Mouse (Mus musculus): Measurements from ENCODE around the gene Ccdc65. TPM values are rescaled to one million over a fixed set of nuclear protein-coding genes. Genes with fewer than 3 reads are reported as not detected.

Gene Ccdc65
- polyA plus RNA-seq, 1 experiment from 2014 or later, result 1.1 TPM

Other genes with a start within 250 kb of the Ccdc65 start
- not detected in 2 replicates for gene OR5BS1P, start 238.3 kb upstream of the Ccdc65 start, polyA plus RNA-seq (2015; fragmentation: Nextera tagmentation; extraction: Ambion mirVana)
- gene Lalba, start 225.5 kb upstream of the Ccdc65 start, polyA plus RNA-seq (2015; fragmentation: Nextera tagmentation; extraction: Ambion mirVana), result 0.23 TPM in 1 of 2 replicates, not detected in the other
- gene Olfr279, start 215.8 kb upstream of the Ccdc65 start, polyA plus RNA-seq (2015; fragmentation: Nextera tagmentation; extraction: Ambion mirVana), result not detected in 2 replicates
- 79.4 and 86.7 TPM in 2 replicates for gene Kansl2, start 173.9 kb upstream of the Ccdc65 start, polyA plus RNA-seq (2015; fragmentation: Nextera tagmentation; extraction: Ambion mirVana)
- gene Ccnt1, start 137.3 kb upstream of the Ccdc65 start, polyA plus RNA-seq (2015; fragmentation: Nextera tagmentation; extraction: Ambion mirVana), result 46.7 and 48.6 TPM in 2 replicates
- gene 4930415O20Rik, start 137.2 kb upstream of the Ccdc65 start, polyA plus RNA-seq (2015; fragmentation: Nextera tagmentation; extraction: Ambion mirVana), result 0.43 TPM in 1 of 2 replicates, not detected in the other
- 21.9 and 22.5 TPM in 2 replicates for gene Adcy6, start 98.1 kb upstream of the Ccdc65 start, polyA plus RNA-seq (2015; fragmentation: Nextera tagmentation; extraction: Ambion mirVana)
- gene Cacnb3, start 77.4 kb upstream of the Ccdc65 start, polyA plus RNA-seq (2015; fragmentation: Nextera tagmentation; extraction: Ambion mirVana), result 29.0 and 32.2 TPM in 2 replicates
- gene Ddx23, start 45.3 kb upstream of the Ccdc65 start, polyA plus RNA-seq (2015; fragmentation: Nextera tagmentation; extraction: Ambion mirVana), result 22.9 and 26.8 TPM in 2 replicates
- gene Rnd1, start 30.7 kb upstream of the Ccdc65 start, polyA plus RNA-seq (2015; fragmentation: Nextera tagmentation; extraction: Ambion mirVana), result 1.3 and 1.4 TPM in 2 replicates
- gene Fkbp11, start 20.0 kb downstream of the Ccdc65 start, polyA plus RNA-seq (2015; fragmentation: Nextera tagmentation; extraction: Ambion mirVana), result 112 and 123 TPM in 2 replicates
- gene Arf3, start 55.0 kb downstream of the Ccdc65 start, polyA plus RNA-seq (2015; fragmentation: Nextera tagmentation; extraction: Ambion mirVana), result 41.6 and 45.2 TPM in 2 replicates
- 0.08 TPM in 1 of 2 replicates, not detected in the other for gene Wnt10b, start 69.9 kb downstream of the Ccdc65 start, polyA plus RNA-seq (2015; fragmentation: Nextera tagmentation; extraction: Ambion mirVana)
- not detected in 2 replicates for gene Wnt1, start 81.7 kb downstream of the Ccdc65 start, polyA plus RNA-seq (2015; fragmentation: Nextera tagmentation; extraction: Ambion mirVana)
- gene Ddn, start 101.3 kb downstream of the Ccdc65 start, polyA plus RNA-seq (2015; fragmentation: Nextera tagmentation; extraction: Ambion mirVana), result not detected in 2 replicates
- 82.4 and 85.6 TPM in 2 replicates for gene Prkag1, start 123.3 kb downstream of the Ccdc65 start, polyA plus RNA-seq (2015; fragmentation: Nextera tagmentation; extraction: Ambion mirVana)
- 10.6 and 11.6 TPM in 2 replicates for gene Kmt2d, start 163.0 kb downstream of the Ccdc65 start, polyA plus RNA-seq (2015; fragmentation: Nextera tagmentation; extraction: Ambion mirVana)
- gene Rhebl1, start 186.3 kb downstream of the Ccdc65 start, polyA plus RNA-seq (2015; fragmentation: Nextera tagmentation; extraction: Ambion mirVana), result 8.6 and 8.8 TPM in 2 replicates
- 0.71 and 1.0 TPM in 2 replicates for gene Dhh, start 190.3 kb downstream of the Ccdc65 start, polyA plus RNA-seq (2015; fragmentation: Nextera tagmentation; extraction: Ambion mirVana)
- 14.5 TPM in 2 replicates for gene Lmbr1l, start 210.0 kb downstream of the Ccdc65 start, polyA plus RNA-seq (2015; fragmentation: Nextera tagmentation; extraction: Ambion mirVana)
- gene Tuba1b, start 226.4 kb downstream of the Ccdc65 start, polyA plus RNA-seq (2015; fragmentation: Nextera tagmentation; extraction: Ambion mirVana), result 1,197 and 1,299 TPM in 2 replicates
- gene Gm49450, start 245.3 kb downstream of the Ccdc65 start, polyA plus RNA-seq (2015; fragmentation: Nextera tagmentation; extraction: Ambion mirVana), result not detected in 2 replicates
- gene Tuba1a, start 245.5 kb downstream of the Ccdc65 start, polyA plus RNA-seq (2015; fragmentation: Nextera tagmentation; extraction: Ambion mirVana), result 915 and 964 TPM in 2 replicates